Mouse (Mus musculus): ENCODE measurements around the gene Catsperz.

The Catsperz gene

GRCm38 (mm10) chr19:6925307-6925573, at the start of gene Catsperz:
Gene Catsperz (minus strand): TSS chr19:6925380.
- DNase-seq (ENCODE audit: low spot score in 2 of 2): no peak

DNA sequence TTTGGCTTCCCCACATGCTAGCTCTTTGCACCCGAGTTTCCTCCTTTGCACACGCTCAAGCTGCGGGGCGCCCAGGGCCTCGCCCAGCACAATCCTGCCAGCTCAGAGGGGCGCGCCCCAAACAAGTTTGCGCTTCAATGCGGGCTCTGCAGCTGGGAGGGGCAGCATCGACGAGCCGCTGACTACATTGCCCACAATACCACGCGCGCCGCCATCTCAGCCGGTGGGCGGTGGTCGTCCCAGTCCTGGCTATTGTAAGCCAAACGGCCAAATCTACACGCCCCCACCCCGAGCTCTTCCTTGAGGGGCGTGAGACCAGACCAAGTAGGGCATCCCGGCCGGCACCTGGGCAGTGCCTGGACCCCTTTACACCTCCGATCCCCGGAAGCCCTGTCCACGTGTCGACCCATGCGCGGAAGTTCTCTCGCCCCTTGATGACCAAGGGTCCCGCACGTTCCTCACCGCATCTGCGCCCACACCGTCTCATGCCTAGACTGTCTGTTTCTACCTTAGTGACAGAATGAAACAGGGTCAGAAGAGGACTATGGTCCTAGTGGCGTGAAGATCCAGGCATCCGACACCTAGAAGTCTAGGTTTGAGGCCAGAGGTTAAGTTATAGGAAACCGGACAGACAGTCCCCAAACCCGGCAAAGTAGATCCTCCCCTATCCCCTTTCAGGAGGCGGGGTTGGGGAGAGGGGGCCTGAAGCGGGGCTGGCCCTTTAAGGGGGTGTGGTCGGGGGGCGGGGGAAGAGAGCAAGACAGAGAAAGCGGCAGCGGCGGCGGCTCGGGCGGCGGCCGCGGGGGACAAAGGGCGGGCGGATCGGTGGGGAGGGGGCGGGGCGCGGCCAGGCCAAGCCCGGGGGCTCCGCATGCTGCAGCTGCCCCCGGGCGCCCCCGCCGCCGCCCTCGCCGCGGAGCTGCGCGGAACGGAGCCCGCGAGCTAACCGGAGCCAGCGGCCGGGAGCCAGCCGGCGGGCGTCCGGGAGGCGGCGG, 49.3 kb upstream of the Catsperz start, which contains the start of gene Ppp1r14b:
Ppp1r14b (plus strand) TSS at position 758 of the 995 bp plus-strand sequence.
- DNase-seq (ENCODE audit: low spot score in 2 of 2): peak; percentile 55 to 75

DNA sequence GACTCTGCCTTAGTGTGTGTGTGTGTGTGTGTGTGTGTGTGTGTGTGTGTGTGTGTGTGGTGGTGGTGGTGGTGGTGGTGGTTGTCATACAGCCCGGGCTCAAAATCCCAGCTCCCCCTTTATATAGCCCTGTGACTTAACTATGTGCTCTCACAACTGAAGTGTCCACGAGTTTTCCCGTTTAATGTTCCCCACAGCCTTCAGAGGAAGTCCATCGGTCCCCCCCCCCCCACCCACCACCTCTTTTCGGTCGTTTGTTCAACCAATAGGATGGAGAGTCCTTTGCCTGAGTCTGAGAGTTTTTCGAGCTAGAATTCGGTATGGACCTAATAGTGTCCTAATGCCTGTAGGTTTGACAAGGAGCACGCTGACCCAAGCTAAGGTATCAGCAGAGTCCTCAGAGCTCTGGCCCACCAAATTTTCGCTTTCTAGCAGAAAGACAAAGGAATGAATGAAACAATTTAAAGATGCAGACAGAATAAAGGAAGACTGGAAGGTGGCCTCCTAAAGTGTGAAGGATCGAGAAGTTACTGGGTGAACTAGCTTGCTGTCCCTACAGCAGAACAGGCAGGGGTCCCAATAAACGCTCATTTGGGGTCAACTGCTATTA, 48.5 kb upstream of the Catsperz start:
- no peak for DNase-seq (ENCODE audit: low spot score in 2 of 2)

DNA sequence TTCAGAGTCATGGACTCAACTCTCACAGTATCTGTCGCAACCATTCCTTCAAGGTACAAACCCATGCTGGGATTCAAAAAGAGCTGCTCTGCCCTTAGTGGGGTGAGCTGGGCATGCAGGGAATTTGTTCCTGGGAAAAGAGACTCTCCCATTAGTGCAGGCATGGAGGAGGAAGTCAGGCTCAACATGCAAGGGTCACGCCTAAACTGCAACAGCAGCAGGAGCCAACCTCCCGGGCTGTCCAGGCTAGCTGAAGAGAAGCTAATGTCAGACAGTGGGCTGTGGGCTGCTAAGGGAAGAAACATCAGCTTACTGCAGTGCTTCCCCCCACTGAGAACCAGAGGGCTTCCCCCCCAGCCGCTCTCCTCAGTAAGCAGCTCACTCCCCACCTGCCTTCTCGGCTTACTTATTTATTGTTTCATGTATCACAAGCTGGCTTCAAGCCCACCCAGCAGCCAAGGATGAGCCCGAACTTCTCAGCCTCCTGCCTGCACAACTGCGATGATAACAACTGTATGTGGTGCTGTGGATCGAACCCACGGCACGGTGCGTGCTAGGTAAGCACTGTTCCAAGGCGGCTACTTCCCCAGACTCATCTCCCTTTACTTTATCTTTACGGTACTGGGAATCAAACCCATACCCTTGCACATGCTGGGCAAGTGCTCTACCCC, 47.2 kb upstream of the Catsperz start:
- no peak for DNase-seq (ENCODE audit: low spot score in 2 of 2)

GRCm38 (mm10) chr19:6971644-6972043, 46.5 kb upstream of the Catsperz start:
- DNase-seq (ENCODE audit: low spot score in 2 of 2): no peak

DNA sequence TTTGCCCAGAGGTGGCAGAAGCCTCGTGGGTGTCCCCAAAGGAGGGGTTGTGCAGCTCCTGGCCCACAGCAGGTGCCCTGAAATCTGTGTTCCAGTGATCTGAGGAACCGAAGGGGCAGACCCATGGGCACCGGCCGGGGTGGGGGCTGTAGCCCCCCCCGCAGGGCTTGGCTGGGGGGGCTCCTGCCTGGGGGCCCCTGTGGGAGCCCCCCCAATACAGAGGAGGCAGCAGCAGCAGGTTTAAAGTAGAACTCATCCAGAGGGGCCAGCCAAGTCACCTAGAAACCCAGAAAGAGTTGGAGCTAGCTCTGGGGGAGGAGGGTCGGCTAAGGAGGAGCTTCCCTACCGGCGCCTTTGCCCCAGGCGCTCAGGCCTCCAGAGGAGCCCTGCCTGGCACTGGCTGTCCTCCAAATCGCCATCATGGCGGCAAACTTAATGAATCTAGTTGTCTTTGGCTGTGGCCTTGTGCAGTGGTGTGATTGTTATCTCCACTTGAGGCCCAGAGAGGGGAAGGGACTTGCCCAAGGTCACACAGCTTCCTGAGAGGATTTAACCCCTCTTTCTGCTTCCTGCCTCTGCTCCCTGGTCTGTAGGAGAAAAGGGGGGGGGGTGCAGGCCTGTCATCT, 45.4 kb upstream of the Catsperz start:
- DNase-seq (ENCODE audit: low spot score in 2 of 2): no peak

- peak; percentile 65 to 75 for DNase-seq (ENCODE audit: low spot score in 2 of 2)
Measured at GRCm38 (mm10) chr19:6969665-6970381, 44.6 kb upstream of the Catsperz start.

DNA sequence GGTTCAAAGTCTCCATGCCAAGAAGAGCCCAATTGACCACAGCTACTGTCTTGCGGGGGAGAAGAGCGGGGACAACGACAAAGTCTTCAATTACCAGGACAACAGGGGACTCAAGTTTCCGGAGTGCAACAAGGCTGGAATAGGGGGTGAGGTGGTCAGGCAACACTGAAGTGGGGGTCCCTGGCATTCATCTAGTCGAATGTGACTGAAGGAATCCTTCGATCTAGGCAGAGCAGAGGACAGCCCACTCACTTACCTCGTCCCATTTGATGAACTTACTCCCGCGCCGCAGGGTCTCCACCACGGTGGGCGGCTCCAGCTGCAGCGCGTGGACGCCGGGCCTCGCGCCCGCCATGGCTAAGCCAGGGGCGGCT, 44.1 kb upstream of the Catsperz start:
- DNase-seq (ENCODE audit: low spot score in 2 of 2): no peak

- DNase-seq (ENCODE audit: low spot score in 2 of 2): no peak
Measured at GRCm38 (mm10) chr19:6968491-6969271, 43.5 kb upstream of the Catsperz start.

DNA sequence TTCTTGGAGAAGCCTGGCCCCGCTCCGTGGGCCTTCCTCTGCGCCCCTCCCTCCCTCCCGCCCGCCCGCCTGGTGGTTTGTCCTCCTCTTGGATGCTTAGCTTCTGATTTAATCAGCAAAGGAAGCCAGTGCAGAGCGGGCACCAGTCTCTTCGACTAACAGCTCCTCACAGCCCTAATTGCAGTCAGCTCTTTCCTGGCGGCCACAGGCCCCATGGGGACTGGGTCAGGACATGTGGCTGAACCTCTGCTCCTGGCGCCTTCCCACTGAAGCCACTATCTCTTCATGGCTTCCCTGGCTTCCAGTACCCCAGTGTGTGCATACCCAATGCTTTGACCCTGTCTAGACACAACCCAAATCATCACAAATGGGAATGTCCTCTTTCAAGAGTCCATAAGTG, 31.3 kb upstream of the Catsperz start:
- DNase-seq (ENCODE audit: low spot score in 2 of 2): no peak

DNA sequence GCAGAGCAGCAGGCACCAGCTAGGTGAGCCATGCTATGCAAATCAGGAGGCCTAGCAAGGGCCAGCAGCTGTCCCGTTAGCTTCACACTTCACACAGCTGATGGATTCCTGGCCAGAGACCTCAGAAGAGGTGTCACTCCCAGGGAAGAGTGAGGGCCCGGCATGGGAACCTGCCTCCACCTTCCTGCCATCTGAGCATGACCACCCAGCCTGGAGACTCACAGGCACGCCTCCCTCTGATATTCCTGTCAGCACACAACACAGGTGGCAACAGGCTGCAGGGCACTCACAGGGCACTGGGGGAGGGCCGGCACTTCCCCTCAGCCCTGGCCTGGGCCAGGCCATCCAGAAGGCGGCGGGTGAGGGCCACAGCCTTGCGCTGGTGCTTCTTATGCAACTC, 30.2 kb upstream of the Catsperz start:
- DNase-seq (ENCODE audit: low spot score in 2 of 2): no peak

DNA sequence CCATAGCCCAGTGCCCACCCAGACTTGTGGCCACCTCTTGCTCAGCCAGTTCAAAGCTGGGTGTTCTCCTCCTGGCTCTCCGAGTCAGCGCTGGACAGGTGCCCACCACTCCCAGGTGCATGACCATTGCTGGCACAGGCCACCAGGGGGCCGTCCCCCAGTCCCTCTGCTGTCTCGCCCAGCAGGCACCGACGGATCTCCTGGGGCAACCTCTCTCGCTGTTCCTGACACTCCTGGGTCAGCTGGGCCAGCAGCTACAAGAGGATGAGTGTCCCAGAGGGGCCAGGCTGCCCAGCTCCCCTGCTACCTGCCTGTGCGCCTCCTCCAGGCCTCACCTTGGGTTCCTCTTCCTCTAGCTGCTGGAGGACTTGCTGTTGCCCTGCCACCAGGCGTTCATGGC, 28.9 kb upstream of the Catsperz start:
- DNase-seq (ENCODE audit: low spot score in 2 of 2): no peak

- DNase-seq (ENCODE audit: low spot score in 2 of 2): no peak
Measured at GRCm38 (mm10) chr19:6952712-6953037, 27.5 kb upstream of the Catsperz start.

GRCm38 (mm10) chr19:6951994-6952711, 27.0 kb upstream of the Catsperz start:
- DNase-seq (ENCODE audit: low spot score in 2 of 2): peak in 1 of 2 experiments; percentile 30

GRCm38 (mm10) chr19:6951381-6951968, 26.3 kb upstream of the Catsperz start:
- DNase-seq (ENCODE audit: low spot score in 2 of 2): peak; percentile 49 to 51

DNA sequence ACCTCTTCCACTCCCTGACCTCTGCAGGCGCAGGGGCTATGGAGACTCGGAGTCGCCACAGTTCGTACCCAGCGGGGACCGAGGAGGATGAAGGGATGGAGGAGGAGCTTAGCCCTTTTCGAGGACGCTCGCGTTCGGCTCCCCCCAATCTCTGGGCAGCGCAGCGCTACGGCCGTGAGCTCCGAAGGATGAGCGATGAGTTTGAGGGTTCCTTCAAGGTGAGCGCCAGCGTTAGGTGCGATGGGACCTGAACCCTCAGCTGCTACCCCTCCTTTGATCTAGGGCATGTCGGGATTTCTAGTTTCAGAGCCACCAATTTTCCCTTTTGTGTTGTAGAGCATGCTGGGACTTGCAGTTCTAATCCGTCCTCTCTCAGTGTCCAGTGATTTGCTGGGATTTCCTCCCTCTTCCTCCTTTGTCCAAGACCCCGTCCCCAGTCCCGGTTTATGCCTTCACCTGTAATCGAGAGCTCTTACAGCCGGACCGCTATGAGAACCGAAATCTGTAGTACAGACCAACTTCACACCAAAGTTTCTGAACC, 25.5 kb upstream of the Catsperz start:
- DNase-seq (ENCODE audit: low spot score in 2 of 2): no peak

DNA sequence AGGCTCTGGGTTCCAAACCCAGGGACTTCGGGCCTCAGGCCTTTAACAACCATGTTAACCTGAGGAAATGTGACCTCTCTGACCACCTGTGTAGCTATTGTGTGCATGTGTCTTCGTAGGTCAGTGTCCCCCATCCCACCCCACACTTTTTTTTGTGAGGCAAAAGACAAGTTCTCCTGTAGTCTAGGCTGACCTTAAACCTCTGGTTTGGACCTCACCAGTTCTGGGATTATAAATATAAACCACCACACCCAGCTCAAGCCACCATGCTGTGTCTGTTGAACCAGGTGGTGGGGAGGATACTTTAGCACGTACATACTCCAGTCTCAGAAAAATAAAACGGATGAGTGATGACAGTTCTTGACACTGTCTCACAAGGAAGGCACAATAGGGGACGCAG, 24.8 kb upstream of the Catsperz start:
- no peak for DNase-seq (ENCODE audit: low spot score in 2 of 2)

DNA sequence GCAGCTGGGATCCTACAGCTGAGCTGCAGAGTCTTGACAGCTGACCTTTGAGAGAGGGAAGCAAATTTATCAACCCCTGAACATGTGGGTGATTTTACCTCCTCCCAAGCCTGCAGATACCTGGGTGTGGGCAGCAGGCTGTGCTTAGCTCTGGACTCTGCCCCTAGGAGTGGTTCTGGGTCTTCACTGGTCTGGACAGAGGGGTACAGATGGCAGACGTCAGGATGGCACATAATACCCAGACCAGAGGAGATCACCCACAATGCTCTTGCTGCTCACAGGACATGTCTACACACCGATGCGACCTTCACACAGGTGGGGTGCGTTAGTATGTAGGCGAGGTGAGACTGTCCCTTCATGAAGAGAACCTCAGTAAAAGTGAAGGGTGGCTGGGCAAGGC, 24.4 kb upstream of the Catsperz start:
- DNase-seq (ENCODE audit: low spot score in 2 of 2): no peak

DNA sequence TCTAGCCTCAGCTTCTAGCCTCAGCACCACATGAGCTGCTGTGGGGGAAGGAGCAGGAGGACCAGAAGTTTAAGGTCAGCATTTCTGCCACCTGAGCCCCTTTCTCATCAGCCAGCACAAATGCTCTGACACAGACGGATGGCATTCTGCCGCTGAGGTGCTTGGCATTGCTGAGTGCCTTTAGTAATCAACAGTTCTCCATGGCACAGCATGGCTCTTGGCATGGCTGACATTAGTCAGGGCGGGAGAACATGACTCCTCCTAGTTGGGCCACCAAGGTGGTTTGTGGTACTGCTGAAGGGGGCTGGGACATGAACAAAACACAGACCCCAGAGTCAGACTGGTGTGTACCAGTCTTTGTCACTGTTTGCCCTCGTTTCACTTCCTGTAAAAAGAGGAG, 23.0 kb upstream of the Catsperz start:
- no peak for DNase-seq (ENCODE audit: low spot score in 2 of 2)

GRCm38 (mm10) chr19:6947742-6948141, 22.6 kb upstream of the Catsperz start:
- no peak for DNase-seq (ENCODE audit: low spot score in 2 of 2)

Measured in natural killer cell, adult 2 months (primary cell).